Mouse (Mus musculus): ENCODE results near the gene Wnt1.
"Not testable (repeated sequence)": the region's sequence is repeated elsewhere in the genome, so short reads cannot be mapped to it uniquely, and the experiment has no call there.

The Wnt1 gene

GRCm38 (mm10) chr15:98806809-98807770, 17.4 kb downstream of the Wnt1 start:
- DNase-seq = peak; percentile 44

GRCm38 (mm10) chr15:98807895-98808650, 18.4 kb downstream of the Wnt1 start:
- DNase-seq = peak; percentile 60

- no peak for DNase-seq
These were observed 19.0 kb downstream of the Wnt1 start for GRCm38 (mm10) chr15:98808651-98809134.

- DNase-seq = no peak
These were observed 19.7 kb downstream of the Wnt1 start, which contains the start of gene Ddn for GRCm38 (mm10) chr15:98809390-98809789. Gene Ddn, minus strand, starts transcription at chr15:98809490.

- not testable (repeated sequence) for DNase-seq
These were observed 20.6 kb downstream of the Wnt1 start for GRCm38 (mm10) chr15:98810212-98810611.

GRCm38 (mm10) chr15:98812741-98813424, 23.2 kb downstream of the Wnt1 start:
- DNase-seq = no peak

- no peak for DNase-seq
These were observed 28.5 kb downstream of the Wnt1 start for GRCm38 (mm10) chr15:98818171-98818570.

- no peak for DNase-seq
These were observed 31.3 kb downstream of the Wnt1 start for GRCm38 (mm10) chr15:98820937-98821336.

GRCm38 (mm10) chr15:98821403-98821802, 31.7 kb downstream of the Wnt1 start:
- DNase-seq = no peak

- no peak for DNase-seq
These were observed 32.5 kb downstream of the Wnt1 start for GRCm38 (mm10) chr15:98822147-98822546.

- DNase-seq = no peak
These were observed 33.8 kb downstream of the Wnt1 start for GRCm38 (mm10) chr15:98823434-98823833.

- DNase-seq = no peak
These were observed 38.0 kb downstream of the Wnt1 start for GRCm38 (mm10) chr15:98827611-98828011.

- DNase-seq = peak; percentile 98
These were observed 41.4 kb downstream of the Wnt1 start, which contains the start of gene Prkag1 for GRCm38 (mm10) chr15:98830736-98831683. Gene Prkag1, minus strand, starts transcription at chr15:98831521.

- DNase-seq = no peak
These were observed 42.0 kb downstream of the Wnt1 start for GRCm38 (mm10) chr15:98831684-98832035.

GRCm38 (mm10) chr15:98832161-98833058, 42.8 kb downstream of the Wnt1 start:
- DNase-seq = peak; percentile 42

- DNase-seq = no peak
These were observed 43.6 kb downstream of the Wnt1 start for GRCm38 (mm10) chr15:98833281-98833680.

GRCm38 (mm10) chr15:98834059-98834458, 44.4 kb downstream of the Wnt1 start:
- DNase-seq = no peak

GRCm38 (mm10) chr15:98835291-98835690, 45.6 kb downstream of the Wnt1 start:
- DNase-seq = no peak

GRCm38 (mm10) chr15:98837006-98837742, 47.5 kb downstream of the Wnt1 start:
- no peak for DNase-seq

- DNase-seq = no peak
These were observed 48.1 kb downstream of the Wnt1 start for GRCm38 (mm10) chr15:98837743-98838103.

Data from lung, postnatal 10 days (tissue).